In genomic region chr16:43577399-43577798, GRCm38 (mm10) we compare ENCODE assay signal across 8 mouse cellular contexts.
DNase-seq lines count a peak whose midpoint lies in the region; ATAC-seq and TF ChIP-seq lines count a peak whose summit lies in the region.

No protein-coding gene starts in this region.

- H3K27me3 ChIP-seq in hindbrain, embryonic 13.5 days, result no peaks in the 10 kb centered on the region
- H3K27me3 ChIP-seq in limb, embryonic 14.5 days (ENCODE audit: control insufficient read depth, insufficient read depth, low read length), result no peaks in the 10 kb centered on the region

- H3K27ac ChIP-seq in hindbrain, embryonic 13.5 days, result peak overlapping the region; percentile 53
- no peak overlapping the region for H3K27ac ChIP-seq in limb, embryonic 14.5 days (replicated peaks; ENCODE audit: low read depth, low read length)

- H3K9ac ChIP-seq in hindbrain, embryonic 13.5 days, result no peak overlapping the region
- no peak overlapping the region for H3K9ac ChIP-seq in limb, embryonic 14.5 days (ENCODE audit: low read depth, low read length, severe bottlenecking)

- H3K9me3 ChIP-seq in hindbrain, embryonic 13.5 days, result no peaks in the 10 kb centered on the region
- H3K9me3 ChIP-seq in limb, embryonic 14.5 days (ENCODE audit: control insufficient read depth, low read length), result no peaks in the 10 kb centered on the region

- DNase-seq in frontal cortex, postnatal 25 days (ENCODE audit: low spot score in 2 of 2), result no peak
- peak; percentile 77 for DNase-seq in brain, adult 2 months (ENCODE audit: low read depth, low spot score)
- peak; percentile 48 to 69 for DNase-seq in gastrocnemius, adult 8-10 months (ENCODE audit: low spot score in 2 of 2)
- peak; percentile 64 for DNase-seq in limb, embryonic 14.5 days (ENCODE audit: low spot score)
- DNase-seq in right cerebral cortex, postnatal 4 days, result peak; percentile 48
- no peak for DNase-seq in spleen, postnatal 10 days (ENCODE audit: low spot score in 2 of 2)

- peaks cover 19% of the 10 kb centered on the region for H3K36me3 ChIP-seq in hindbrain, embryonic 13.5 days
- H3K36me3 ChIP-seq in limb, embryonic 14.5 days (ENCODE audit: control insufficient read depth, insufficient read depth, low read length), result no peaks in the 10 kb centered on the region

- no peak overlapping the region for H3K4me2 ChIP-seq in hindbrain, embryonic 13.5 days
- no peak overlapping the region for H3K4me2 ChIP-seq in limb, embryonic 14.5 days (replicated peaks; ENCODE audit: low read depth, low read length, severe bottlenecking)

- H3K4me1 ChIP-seq in hindbrain, embryonic 13.5 days (replicated peaks), result peaks cover 41% of the 10 kb centered on the region
- H3K4me1 ChIP-seq in limb, embryonic 14.5 days (ENCODE audit: control insufficient read depth, insufficient read depth, low read length), result peaks cover 14% of the 10 kb centered on the region

- no peak for TF ChIP-seq POLR2A in limb, embryonic 14.5 days (IDR thresholded peaks at IDR 0.05; ENCODE audit: borderline replicate concordance, extremely low read depth, insufficient read depth, insufficient read length)

- WGBS in hindbrain, embryonic 13.5 days, result 18% methylated on average over 10 of the region's 10 CpGs
- 33% methylated on average over 10 of the region's 10 CpGs for WGBS in limb, embryonic 14.5 days

- H3K4me3 ChIP-seq in hindbrain, embryonic 13.5 days, result no peak overlapping the region
- H3K4me3 ChIP-seq in limb, embryonic 14.5 days (replicated peaks; ENCODE audit: low read length), result no peak overlapping the region

- peak; percentile 36 for ATAC-seq in frontal cortex, adult (ENCODE audit: low TSS enrichment)
- ATAC-seq in hindbrain, embryonic 13.5 days (ENCODE audit: low FRiP score), result 0 out of 2 replicates have a peak, but pooled peaks have one; percentile 27
- no peak for ATAC-seq in limb, embryonic 14.5 days (ENCODE audit: low FRiP score, low read depth)

Comparison
In these comparisons a context has a peak if more than half of its experiments do, and no peak if none do; other contexts are left out.
1. DNase-seq: peak in brain, adult 2 months (single experiment), gastrocnemius, adult 8-10 months (2 of 2), limb, embryonic 14.5 days (single experiment) and right cerebral cortex, postnatal 4 days (single experiment); none in frontal cortex, postnatal 25 days (0 of 2) and spleen, postnatal 10 days (0 of 2).